Mouse (Mus musculus) left cerebral cortex, adult 9 months (tissue): ENCODE measurements at regions not wholly inside any gene's neighbourhood (a gene's known extent, or its start where the extent isn't known, plus 50 kb on each side); places are given as distances from the start of the nearest gene placed in this dataset.

ENCODE experiments used
- DNase-seq, 2 experiments: peaks; one replicate each; pipeline ENCODE4 v3.0.0; 2022; ENCODE audit warnings: low spot score in 2 of 2

DNA sequence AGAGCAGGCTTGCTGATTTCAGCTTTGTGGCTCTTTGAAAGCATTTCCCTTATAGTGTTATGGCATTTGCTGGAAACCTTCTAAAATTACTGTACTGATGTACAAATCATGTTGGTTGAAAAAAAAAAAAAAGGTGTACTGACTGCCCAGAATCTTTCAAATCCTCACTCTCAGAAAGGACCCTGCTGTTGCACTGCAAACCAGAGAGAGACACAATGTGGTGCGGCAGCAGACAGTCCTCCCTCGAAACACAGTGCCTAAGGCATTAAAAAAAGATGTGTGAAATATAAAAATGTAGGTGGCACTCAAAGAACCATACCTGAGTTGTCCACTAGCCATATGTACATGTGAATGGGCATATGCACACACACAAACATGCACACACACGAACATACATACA lies 128.3 kb downstream of the Actr3 start:
- DNase-seq: no peak

GRCm38 (mm10) chr1:125298520-125299090 lies 136.9 kb downstream of the Actr3 start:
- DNase-seq: no peak

DNA sequence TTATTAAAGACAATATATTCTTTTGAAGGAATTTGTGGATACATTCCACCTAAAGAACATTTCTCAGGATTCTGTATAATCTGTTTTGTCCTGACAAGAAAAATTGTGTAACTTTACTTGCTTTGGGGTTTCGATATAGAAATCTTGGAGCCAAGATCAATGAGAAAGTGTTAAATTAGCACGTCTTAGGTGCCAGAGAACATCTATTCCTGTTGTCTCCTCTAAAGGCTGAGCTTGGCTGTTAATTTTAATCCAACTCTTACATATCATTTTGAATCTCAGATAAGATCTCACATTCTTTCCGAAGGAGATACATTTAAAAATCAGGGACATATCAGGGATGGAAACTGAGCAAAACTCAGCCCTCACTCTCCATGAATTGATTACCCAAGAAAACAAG lies 139.9 kb downstream of the Actr3 start:
- no peak for DNase-seq

DNA sequence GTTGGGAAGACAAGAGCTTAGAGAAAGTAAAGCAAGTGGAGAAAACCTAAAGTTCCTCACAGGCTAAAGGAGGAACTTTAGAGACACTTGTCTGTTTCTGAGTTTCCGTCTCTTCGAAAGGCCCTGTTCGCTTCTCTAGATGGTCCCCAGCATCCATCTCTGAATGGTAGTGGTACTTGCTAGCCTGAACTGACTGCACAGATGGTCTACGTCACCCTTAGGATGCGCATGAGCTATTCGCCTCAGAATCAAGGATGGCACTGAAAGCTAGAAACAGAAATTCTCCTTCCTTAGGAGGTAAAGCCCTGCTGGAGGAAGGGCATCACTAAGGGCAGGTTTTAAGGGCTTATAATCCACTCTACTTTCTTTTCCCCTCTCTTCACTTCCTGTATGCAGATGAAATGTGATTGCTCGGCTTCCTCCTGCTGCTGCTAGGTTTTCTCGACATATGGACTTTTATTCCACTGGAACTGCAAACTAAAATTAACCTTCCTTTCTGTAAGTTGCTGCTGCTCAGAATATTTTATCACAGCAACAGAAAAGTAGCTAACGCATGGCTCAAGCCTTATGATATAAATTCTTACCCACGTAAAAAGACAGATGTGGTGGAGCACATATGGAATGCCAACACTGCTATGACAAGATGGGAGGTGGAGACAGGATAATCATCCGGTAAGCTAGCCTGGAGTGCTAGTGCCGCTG lies 145.1 kb downstream of the Actr3 start:
- DNase-seq: no peak

- no peak for DNase-seq
Observed at GRCm38 (mm10) chr1:125286347-125286746, 149.2 kb downstream of the Actr3 start.

DNA sequence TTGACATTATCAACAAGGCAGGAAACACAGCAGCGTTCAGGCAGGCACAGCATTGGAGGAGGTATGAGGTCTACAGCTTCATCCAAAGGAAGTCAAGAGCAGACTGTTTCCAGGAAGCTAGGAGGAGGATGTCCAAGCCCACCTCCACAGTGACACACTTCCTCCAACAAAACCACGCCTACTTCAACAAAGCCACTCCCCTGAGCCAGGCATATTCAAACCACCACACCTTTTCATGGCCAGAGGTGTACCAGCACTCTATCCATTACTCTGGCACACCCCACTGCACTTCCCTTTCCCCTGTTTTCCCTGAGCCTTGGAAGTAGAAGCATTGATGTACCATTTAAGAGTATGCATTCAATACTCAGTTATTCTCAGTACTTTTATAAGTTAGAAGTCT lies 150.8 kb downstream of the Actr3 start:
- no peak for DNase-seq

DNA sequence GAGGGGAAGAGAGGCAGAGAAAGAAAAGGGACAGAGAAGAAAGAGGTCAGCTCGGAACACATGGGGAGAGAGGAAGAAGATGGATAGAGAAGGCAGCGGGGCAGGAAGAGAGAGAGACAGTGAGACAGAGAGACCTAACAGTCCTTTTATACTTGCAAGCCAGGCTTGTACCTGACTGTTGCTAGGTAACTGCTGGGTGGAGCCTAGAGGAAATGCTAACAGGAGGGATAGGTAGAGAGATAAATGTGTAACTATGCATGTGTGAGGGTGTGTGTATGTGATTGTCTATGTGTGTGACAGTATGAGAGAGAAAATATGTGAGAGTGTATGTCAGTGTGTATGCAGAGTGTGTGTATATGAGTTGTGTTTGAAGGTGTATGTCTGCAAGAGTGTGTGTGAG lies 161.8 kb downstream of the Actr3 start:
- no peak for DNase-seq

GRCm38 (mm10) chr1:125263684-125264083 lies 171.8 kb downstream of the Actr3 start:
- DNase-seq: no peak

GRCm38 (mm10) chr1:125263068-125263467 lies 172.5 kb downstream of the Actr3 start:
- no peak for DNase-seq

GRCm38 (mm10) chr1:125242345-125242744 lies 193.2 kb downstream of the Actr3 start:
- no peak for DNase-seq

GRCm38 (mm10) chr1:125241717-125242116 lies 193.8 kb downstream of the Actr3 start:
- DNase-seq: no peak

- no peak for DNase-seq
Observed at GRCm38 (mm10) chr1:125237595-125237988, 197.9 kb downstream of the Actr3 start.

DNA sequence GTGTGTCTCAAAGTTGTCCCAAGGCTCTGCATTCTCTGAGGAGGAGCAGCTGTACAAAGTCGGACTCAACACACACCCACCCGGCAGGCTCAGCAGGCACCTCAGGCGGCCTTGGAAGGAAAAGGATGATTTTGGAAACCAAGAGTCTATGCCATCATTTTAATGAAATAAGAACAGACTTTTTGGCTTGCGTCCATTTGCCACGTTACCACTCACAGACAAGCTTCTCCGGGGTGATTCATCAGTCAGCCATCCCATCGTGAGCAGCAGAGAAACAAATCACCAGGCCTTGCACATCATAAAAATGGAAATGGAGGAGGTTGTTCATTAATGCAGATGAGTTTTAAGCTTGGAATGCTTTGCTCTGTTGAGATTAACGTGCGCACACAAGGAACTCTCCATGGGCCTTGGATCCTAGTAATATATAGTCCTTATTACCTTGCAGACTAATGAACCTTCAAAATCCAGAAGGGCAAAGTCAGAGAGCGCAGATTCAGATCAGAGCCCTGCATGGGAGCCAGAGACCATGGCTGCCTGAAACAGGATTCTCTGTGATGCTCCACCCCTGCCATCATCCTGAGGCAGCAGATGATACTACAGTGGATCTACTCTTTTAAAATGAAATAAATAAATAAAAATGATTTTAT lies 198.5 kb downstream of the Actr3 start:
- DNase-seq: peak; percentile 42 to 83

DNA sequence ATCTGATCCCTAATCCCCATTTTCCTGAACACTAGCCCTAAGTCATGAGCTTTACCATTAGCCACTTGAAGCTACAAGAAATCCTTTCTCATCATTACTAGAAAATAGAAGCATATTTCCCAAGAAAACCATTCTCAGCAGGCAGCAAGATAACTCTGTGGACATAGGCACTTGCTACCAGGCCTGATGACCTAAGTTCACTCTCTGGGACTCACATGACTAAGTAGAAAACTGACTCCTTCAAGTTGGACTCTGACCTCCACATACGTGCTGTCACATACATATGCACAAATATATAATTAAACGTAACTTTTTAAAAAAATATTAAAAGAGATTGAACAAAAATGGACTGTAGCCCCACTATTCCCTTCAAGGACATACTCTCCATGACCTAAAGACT lies 200.8 kb downstream of the Actr3 start:
- no peak for DNase-seq

- no peak for DNase-seq
Observed at GRCm38 (mm10) chr1:125223370-125223769, 212.2 kb downstream of the Actr3 start.

DNA sequence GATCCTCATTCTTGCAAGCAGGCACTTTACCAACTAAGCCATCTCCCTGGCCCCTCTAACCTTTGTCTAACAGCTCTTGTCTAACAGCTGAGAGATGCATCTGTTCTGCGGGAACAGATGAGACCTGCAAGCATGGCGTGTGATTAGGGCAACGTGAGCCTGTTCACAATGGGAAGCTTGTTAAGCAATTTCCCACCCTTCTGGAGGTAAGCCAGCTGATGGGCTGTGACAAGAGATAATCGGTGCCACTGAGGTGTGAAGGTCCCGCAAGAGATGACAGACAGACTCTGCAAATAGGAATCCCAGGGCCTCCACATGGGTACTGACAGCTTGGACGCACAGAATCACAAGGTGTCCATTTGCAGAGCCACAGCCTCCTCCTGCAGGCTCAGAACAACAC lies 219.3 kb downstream of the Actr3 start:
- no peak for DNase-seq

- DNase-seq: no peak
Observed at GRCm38 (mm10) chr1:125187091-125187490, 248.4 kb downstream of the Actr3 start.

DNA sequence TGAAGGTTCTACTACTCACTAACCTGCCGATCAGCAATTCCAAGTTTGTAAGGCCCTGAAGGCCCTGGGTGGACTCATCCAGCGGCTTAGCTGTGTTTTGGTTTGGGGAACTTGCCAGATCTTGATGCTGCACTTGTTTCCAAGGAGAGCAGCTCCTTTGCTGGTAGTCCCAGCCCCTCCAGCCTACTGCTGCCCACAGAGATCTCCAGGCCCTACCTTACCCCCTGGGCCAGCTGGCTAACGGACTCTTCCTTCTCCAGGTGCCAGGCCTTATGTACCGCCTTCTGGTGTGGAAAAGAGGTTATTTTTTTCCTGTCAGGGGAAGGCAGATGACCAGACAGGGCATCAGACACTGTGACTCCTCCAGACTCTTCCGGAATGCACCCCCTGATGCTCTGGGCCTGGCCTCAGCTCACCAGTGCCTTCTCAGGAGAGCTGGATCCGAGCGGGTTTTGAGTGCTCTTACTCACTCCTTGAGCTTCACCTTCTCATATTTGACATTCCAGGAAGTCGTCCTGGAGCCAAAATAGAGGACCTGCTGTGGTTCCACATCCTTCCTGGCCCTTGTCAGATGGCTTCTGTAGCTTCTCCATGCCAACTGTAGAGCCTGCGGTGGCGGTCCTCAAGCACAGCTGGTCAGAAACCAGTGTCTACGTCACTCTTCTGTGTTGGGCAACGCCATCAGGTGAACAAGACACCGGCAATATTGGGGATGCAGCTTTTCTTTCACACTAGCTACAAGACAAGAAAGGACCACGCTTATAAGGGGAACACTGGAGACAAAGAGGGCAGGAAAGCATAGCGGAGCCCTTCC lies 259.2 kb downstream of the Actr3 start:
- no peak for DNase-seq

DNA sequence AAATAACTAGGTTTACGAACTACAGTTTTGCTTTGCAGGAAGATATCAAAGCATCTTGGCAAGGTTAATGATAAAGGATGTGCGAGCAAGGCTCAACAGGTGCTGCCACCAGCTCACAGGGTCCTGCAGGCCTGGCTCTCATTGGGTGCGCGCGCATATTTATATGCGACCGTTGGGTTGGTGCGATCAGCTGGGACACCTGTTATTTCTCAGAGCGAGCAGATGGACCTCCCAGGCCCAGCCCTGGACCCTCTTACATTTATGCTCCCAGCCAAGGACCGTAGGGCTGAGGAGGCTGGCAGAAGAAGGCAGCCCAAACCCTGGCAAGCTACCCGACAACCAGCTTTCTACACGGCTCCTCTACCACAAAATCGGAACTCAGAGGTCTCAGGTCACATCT lies 260.8 kb downstream of the Actr3 start:
- no peak for DNase-seq

DNA sequence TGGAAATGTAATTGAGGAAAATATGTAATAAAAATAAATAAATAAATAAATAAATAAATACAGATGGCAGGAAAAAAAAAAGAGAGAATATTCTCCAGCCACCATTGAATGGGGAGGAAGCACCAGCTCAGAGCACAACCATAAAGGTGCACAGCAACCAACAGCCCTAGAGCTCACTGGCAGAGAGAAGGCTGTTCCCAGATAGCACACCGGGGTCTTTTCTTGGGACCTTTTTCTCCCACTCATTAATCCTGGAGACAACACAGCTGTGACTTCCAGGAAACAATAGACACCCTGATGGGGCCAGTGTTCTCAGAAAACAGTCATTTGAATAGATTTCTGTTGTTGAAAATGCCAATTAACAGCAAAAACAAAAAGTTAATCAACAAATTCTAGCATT lies 263.1 kb downstream of the Actr3 start:
- no peak for DNase-seq

- no peak for DNase-seq
Observed at GRCm38 (mm10) chr1:125165226-125165625, 270.3 kb downstream of the Actr3 start.

DNA sequence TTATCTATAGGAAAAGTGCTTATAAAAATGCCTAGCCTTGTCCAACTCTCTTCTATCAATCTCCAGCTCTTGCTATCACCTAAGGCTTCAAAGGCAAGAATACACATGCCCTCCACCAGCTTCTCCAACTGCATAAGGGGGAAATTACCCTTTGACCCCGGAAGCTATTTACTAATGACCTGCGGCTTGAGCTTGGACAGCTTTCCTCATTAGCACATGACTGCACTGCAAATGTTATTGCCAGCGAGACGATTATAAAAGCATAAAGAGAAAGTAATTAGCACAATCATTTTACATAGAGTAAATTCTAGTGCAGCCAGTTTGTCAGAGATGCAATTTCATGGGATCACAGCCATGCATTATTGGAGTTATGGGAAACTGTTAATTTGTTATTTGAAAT lies 277.0 kb downstream of the Actr3 start:
- DNase-seq: no peak

DNA sequence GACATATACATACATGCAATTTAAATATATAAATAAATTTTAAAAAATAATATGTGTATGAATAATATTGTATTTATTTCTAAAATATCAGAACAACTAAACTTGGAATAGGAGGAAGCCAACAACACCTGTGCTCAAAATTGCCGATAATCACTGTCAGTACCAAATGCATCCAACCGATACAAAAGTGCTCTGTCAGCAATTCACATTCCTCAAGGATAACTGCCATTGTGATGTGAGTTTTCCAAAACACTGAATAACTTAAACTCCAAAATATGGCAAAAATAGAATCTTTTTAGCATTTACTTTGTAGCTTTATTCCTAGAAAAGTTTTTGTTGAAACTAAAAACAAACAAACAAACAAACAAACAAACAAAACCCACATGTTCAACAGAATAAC lies 279.4 kb downstream of the Actr3 start:
- no peak for DNase-seq
